Mouse (Mus musculus) neural tube, embryonic 14.5 days (tissue): ENCODE data around the gene Fgd3. TPM values are rescaled to one million over a fixed set of nuclear protein-coding genes. Genes with fewer than 3 reads are reported as not detected.

Experiments
- ATAC-seq: fragments of 200-750 bp; cut with Nextera tagmentation; 2 replicates; pipeline ENCODE4 v1.8.0; 2017; ENCODE audit warnings: low read depth, mild to moderate bottlenecking, moderate TSS enrichment, moderate library complexity
- H3K27ac ChIP-seq: fragments of 300-500 bp; sonication (generic); 2 replicates; pipeline ENCODE4 v1.5.1; 2014; ENCODE audit warnings: low read depth, mild to moderate bottlenecking, control low read depth, low read length, moderate library complexity, mixed read lengths
- H3K27me3 ChIP-seq: fragments of 300-500 bp; sonication (generic); 2 replicates; pipeline ENCODE4 v1.6.1; 2014; ENCODE audit warnings: low read length; ENCODE audit not compliant: control insufficient read depth, insufficient read depth
- H3K36me3 ChIP-seq: fragments of 300-500 bp; sonication (generic); 2 replicates; pipeline ENCODE4 v1.6.1; 2014; ENCODE audit warnings: low read length, mixed read lengths; ENCODE audit not compliant: control insufficient read depth, insufficient read depth
- H3K4me1 ChIP-seq: fragments of 300-500 bp; sonication (generic); 2 replicates; pipeline ENCODE4 v1.6.1; 2014; ENCODE audit warnings: low read length; ENCODE audit not compliant: control insufficient read depth, insufficient read depth
- H3K4me2 ChIP-seq: fragments of 300-500 bp; sonication (generic); 2 replicates; pipeline ENCODE4 v1.6.1; 2014; ENCODE audit warnings: mild to moderate bottlenecking, low read depth, low read length, control low read depth
- H3K4me3 ChIP-seq: fragments of 300-500 bp; sonication (generic); 2 replicates; pipeline ENCODE4 v1.5.1; 2014; ENCODE audit warnings: low read depth, low read length, control low read depth, mixed read lengths
- H3K9ac ChIP-seq: fragments of 300-500 bp; sonication (generic); replicated peaks from 2 replicates; pipeline ENCODE4 v1.6.1; 2014; ENCODE audit warnings: low read depth, mild to moderate bottlenecking, control low read depth, low read length, mixed read lengths
- H3K9me3 ChIP-seq: fragments of 300-500 bp; sonication (generic); 2 replicates; pipeline ENCODE4 v1.6.1; 2016; ENCODE audit warnings: low read length; ENCODE audit not compliant: control insufficient read depth
- WGBS: fragments of 180-500 bp; shearing (Covaris S2); extraction: QIAGEN DNeasy Blood & Tissue Kit; methylation state at CpG from one replicate; pipeline ENCODE4 v1.1.7; 2014; 5-methylcytosine and 5-hydroxymethylcytosine counted together
- polyA plus RNA-seq: library from polyadenylated mRNA; unstranded; fragments of >200 nt; fragmentation: Nextera tagmentation; extraction: Ambion mirVana; gene quantifications from 2 replicates; pipeline ENCODE4 v1.2.1, GENCODE M21; 2014

The Fgd3 gene
- polyA plus RNA-seq, 1 experiment from 2014 or later: 2.4 TPM

GRCm38 (mm10) chr13:49356090-49356489 lies 36.0 kb upstream of the Fgd3 start:
- Histone ChIP-seq H3K9ac (no peak overlapping the region), H3K27me3 (no peaks in the 10 kb centered on the region), H3K9me3 (no peaks in the 10 kb centered on the region), H3K4me2 (no peak overlapping the region), H3K36me3 (no peaks in the 10 kb centered on the region), H3K27ac (no peak overlapping the region), H3K4me3 (no peak overlapping the region), H3K4me1 (peaks cover 10% of the 10 kb centered on the region; the same call in 1 of the 2 replicates)
- WGBS: 80% methylated on average over 7 of the region's 7 CpGs
- ATAC-seq: no peak

DNA sequence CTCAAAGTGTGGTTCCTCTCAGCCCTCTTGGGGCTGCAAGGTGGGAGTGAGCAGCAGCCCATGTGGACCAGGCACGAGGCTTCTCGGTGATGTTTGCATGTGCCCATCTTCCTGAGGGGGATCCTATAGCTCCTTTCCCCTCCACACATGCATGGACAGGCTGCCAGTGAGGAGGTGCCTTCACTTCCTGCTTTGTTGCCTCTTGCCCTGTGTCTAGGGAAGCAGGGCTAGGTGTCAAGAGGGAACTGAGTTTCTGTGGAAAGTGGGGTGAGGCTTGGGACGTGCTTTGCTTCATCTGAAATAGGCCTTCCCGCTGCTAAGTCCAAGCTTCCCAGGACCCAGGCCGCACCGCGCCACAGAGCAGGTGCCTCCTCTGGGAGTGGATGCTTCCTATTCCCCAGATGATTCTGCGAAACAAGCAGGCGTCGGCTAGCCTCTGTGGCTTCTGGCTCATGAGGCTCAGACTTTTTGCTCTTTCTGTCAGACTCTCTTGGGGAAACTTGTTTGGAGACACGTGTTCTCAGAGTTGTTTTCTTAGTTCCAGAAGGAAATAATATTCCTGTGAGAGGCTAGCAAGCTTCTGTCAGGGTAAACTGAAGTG lies 35.5 kb upstream of the Fgd3 start:
- H3K9me3 ChIP-seq: no peaks in the 10 kb centered on the region
- no peak for ATAC-seq

GRCm38 (mm10) chr13:49353991-49354507 lies 33.9 kb upstream of the Fgd3 start:
- Histone ChIP-seq H3K4me1 (peaks cover 7% of the 10 kb centered on the region; the same call in 1 of the 2 replicates), H3K4me2 (no peak overlapping the region), H3K36me3 (no peaks in the 10 kb centered on the region), H3K9me3 (no peaks in the 10 kb centered on the region), H3K27me3 (no peaks in the 10 kb centered on the region), H3K9ac (no peak overlapping the region), H3K27ac (0 out of 2 replicates have a peak overlapping the region, but pooled peaks have one; percentile 22), H3K4me3 (no peak overlapping the region)
- ATAC-seq: no peak
- 77% methylated on average over 5 of the region's 5 CpGs for WGBS

More for the DNA sequence above, 35.5 kb upstream of the Fgd3 start:
- Histone ChIP-seq H3K4me2 (no peak overlapping the region), H3K36me3 (no peaks in the 10 kb centered on the region), H3K27me3 (no peaks in the 10 kb centered on the region), H3K27ac (no peak overlapping the region), H3K4me3 (no peak overlapping the region), H3K9ac (no peak overlapping the region), H3K4me1 (peaks cover 7% of the 10 kb centered on the region; the same call in 1 of the 2 replicates)
- WGBS: 82% methylated on average over 11 of the region's 11 CpGs

DNA sequence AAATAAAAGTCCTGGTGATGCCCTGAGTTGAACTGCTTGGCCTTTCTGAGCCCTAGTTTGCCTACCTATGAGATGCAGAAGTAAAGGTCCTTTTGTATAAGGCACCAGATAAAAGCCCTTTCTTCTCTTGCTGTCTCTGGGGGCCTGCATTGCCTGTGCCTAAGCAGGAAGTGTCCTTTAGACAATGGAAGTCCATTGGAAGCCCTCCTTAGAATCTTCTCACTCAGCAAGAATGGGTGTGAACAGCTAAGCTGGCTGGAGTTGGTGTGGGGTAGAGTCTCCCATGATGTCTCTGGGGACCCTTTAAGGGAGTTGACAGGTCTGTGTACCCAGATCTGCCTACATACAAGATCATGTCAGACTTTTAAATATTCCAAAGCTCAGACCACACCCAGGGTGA lies 33.3 kb upstream of the Fgd3 start:
- H3K27ac ChIP-seq: no peak overlapping the region
- H3K9ac ChIP-seq: no peak overlapping the region
- ATAC-seq: no peak
- H3K27me3 ChIP-seq: no peaks in the 10 kb centered on the region
- no peak overlapping the region for H3K4me3 ChIP-seq
- H3K36me3 ChIP-seq: no peaks in the 10 kb centered on the region
- peaks cover 8% of the 10 kb centered on the region; the same call in 1 of the 2 replicates for H3K4me1 ChIP-seq
- no peak overlapping the region for H3K4me2 ChIP-seq
- no peaks in the 10 kb centered on the region for H3K9me3 ChIP-seq

GRCm38 (mm10) chr13:49352581-49353159 lies 32.6 kb upstream of the Fgd3 start:
- H3K9ac ChIP-seq: no peak overlapping the region
- peak; percentile 68; the same call in 1 of the 2 replicates for ATAC-seq
- H3K4me1 ChIP-seq: peaks cover 10% of the 10 kb centered on the region; the same call in 1 of the 2 replicates
- no peak overlapping the region for H3K4me2 ChIP-seq
- WGBS: 33% methylated on average over 3 of the region's 3 CpGs
- H3K36me3 ChIP-seq: no peaks in the 10 kb centered on the region
- H3K27ac ChIP-seq: no peak overlapping the region
- H3K9me3 ChIP-seq: no peaks in the 10 kb centered on the region
- no peaks in the 10 kb centered on the region for H3K27me3 ChIP-seq
- H3K4me3 ChIP-seq: no peak overlapping the region

DNA sequence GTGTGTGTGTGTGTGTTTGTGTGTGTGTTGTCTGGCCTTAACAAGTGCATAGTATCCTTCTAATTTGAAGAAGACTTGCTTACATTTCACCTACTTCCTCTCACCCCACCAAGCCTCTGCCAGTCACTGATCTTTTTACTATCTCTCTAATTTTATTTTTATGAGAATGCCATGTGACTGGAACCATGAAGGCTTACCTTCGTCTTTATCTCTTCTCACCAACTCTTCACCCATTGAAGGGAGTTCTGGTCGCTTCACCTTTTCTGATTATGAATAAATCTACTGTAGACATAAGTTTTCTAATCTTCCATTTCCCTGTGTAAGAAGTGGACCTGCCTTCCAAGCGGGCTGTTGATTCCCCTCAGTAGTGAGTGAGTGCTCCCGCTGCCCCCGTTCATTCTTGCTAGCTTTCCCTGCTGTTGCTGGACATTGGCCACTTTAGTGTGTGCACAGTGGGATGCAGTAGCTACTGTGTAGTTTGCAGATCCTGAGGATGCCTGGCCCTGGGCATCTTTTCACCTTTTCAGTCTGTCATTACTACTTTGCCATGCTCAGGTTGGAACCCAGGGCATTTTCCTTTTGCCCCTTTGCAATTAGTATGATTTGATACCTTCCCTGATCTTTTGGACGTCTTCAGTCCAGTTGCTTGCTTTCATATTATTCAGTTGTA lies 29.9 kb upstream of the Fgd3 start:
- H3K4me2 ChIP-seq: no peak overlapping the region
- 92% methylated on average over 6 of the region's 6 CpGs for WGBS
- no peak for ATAC-seq

DNA sequence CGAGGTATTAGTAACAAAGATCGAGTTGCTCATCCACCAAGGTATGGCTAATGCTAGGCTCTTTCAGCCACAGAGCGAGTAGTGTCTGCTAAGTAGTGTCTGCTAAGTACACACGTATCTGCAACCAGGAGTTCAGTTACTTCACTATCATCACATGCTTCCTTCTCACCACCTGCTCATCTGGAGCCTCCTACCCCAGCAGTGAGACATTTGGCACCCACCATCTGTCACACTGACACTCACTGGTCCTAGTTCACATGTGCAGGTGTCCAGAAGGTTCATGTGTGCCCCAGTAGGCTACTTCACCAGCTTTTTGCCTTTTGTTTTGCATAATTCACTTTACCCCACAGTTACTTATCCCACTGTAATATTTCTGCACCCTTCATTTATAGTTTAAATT lies 29.2 kb upstream of the Fgd3 start:
- H3K9ac ChIP-seq: no peak overlapping the region
- H3K9me3 ChIP-seq: no peaks in the 10 kb centered on the region
- 86% methylated on average over 4 of the region's 4 CpGs for WGBS
- no peak for ATAC-seq
- H3K4me3 ChIP-seq: no peak overlapping the region
- no peaks in the 10 kb centered on the region for H3K36me3 ChIP-seq
- H3K4me1 ChIP-seq: peaks cover 11% of the 10 kb centered on the region; the same call in 1 of the 2 replicates
- no peak overlapping the region for H3K4me2 ChIP-seq
- no peak overlapping the region for H3K27ac ChIP-seq
- H3K27me3 ChIP-seq: no peaks in the 10 kb centered on the region

More for the DNA sequence above, 29.9 kb upstream of the Fgd3 start:
- Histone ChIP-seq H3K4me1 (peaks cover 10% of the 10 kb centered on the region; the same call in 1 of the 2 replicates), H3K9me3 (no peaks in the 10 kb centered on the region), H3K36me3 (no peaks in the 10 kb centered on the region), H3K27me3 (no peaks in the 10 kb centered on the region), H3K9ac (no peak overlapping the region), H3K4me3 (no peak overlapping the region), H3K27ac (no peak overlapping the region)

GRCm38 (mm10) chr13:49348522-49348921 lies 28.4 kb upstream of the Fgd3 start:
- Histone ChIP-seq H3K27ac (no peak overlapping the region), H3K9ac (no peak overlapping the region), H3K4me1 (peaks cover 19% of the 10 kb centered on the region), H3K4me3 (no peak overlapping the region), H3K27me3 (no peaks in the 10 kb centered on the region), H3K9me3 (no peaks in the 10 kb centered on the region), H3K4me2 (no peak overlapping the region), H3K36me3 (no peaks in the 10 kb centered on the region)
- no peak for ATAC-seq
- WGBS: 92% methylated on average over 2 of the region's 2 CpGs

GRCm38 (mm10) chr13:49345476-49345875 lies 25.4 kb upstream of the Fgd3 start:
- Histone ChIP-seq H3K36me3 (no peaks in the 10 kb centered on the region), H3K27ac (no peak overlapping the region), H3K27me3 (no peaks in the 10 kb centered on the region), H3K9ac (no peak overlapping the region), H3K4me2 (no peak overlapping the region), H3K9me3 (no peaks in the 10 kb centered on the region), H3K4me3 (no peak overlapping the region), H3K4me1 (peaks cover 28% of the 10 kb centered on the region)
- 56% methylated on average over 2 of the region's 2 CpGs for WGBS
- no peak for ATAC-seq
